Mouse (Mus musculus) limb, embryonic 15.5 days (tissue): Measurements from ENCODE around the gene Fam78a. TPM values are rescaled to one million over a fixed set of nuclear protein-coding genes. Genes with fewer than 3 reads are reported as not detected.
A peak's percentile ranks its signal among the peaks of the same experiment; 100 is the strongest.

ENCODE experiments used
- ATAC-seq: fragments of 200-750 bp; cut with Nextera tagmentation; 2 replicates; pipeline ENCODE4 v1.8.0; 2017; ENCODE audit warnings: low read depth, moderate TSS enrichment; ENCODE audit not compliant: insufficient number of reproducible peaks, low FRiP score, low TSS enrichment
- H3K27ac ChIP-seq: fragments of 300-500 bp; sonication (generic); 2 replicates; pipeline ENCODE4 v1.5.1; 2015; ENCODE audit warnings: moderate library complexity, mild to moderate bottlenecking, inconsistent platforms
- H3K27me3 ChIP-seq: fragments of 300-500 bp; sonication (generic); 2 replicates; pipeline ENCODE4 v1.6.1; 2015; ENCODE audit warnings: inconsistent platforms
- H3K36me3 ChIP-seq: fragments of 300-500 bp; sonication (generic); 2 replicates; pipeline ENCODE4 v1.6.1; 2015; ENCODE audit warnings: inconsistent platforms
- H3K4me1 ChIP-seq: fragments of 300-500 bp; sonication (generic); 2 replicates; pipeline ENCODE4 v1.6.1; 2015; ENCODE audit warnings: inconsistent platforms
- H3K4me2 ChIP-seq: fragments of 300-500 bp; sonication (generic); 2 replicates; pipeline ENCODE4 v1.6.1; 2015; ENCODE audit warnings: mild to moderate bottlenecking, inconsistent platforms
- H3K4me3 ChIP-seq: fragments of 300-500 bp; sonication (generic); 2 replicates; pipeline ENCODE4 v1.5.1; 2015; ENCODE audit warnings: mild to moderate bottlenecking, inconsistent platforms
- H3K9ac ChIP-seq: fragments of 300-500 bp; sonication (generic); 2 replicates; pipeline ENCODE4 v1.6.1; 2015; ENCODE audit warnings: inconsistent platforms
- H3K9me3 ChIP-seq: fragments of 300-500 bp; sonication (generic); 2 replicates; pipeline ENCODE4 v1.6.1; 2016; ENCODE audit warnings: inconsistent platforms
- WGBS: fragments of 180-500 bp; shearing (Covaris S2); methylation state at CpG from one replicate; pipeline ENCODE4 v1.1.7; 2015; 5-methylcytosine and 5-hydroxymethylcytosine counted together
- polyA plus RNA-seq: library from polyadenylated mRNA; unstranded; fragments of >200 nt; fragmentation: Nextera tagmentation; extraction: Ambion mirVana; gene quantifications from 2 replicates; pipeline ENCODE4 v1.2.1, GENCODE M21; 2015

Gene Fam78a
- polyA plus RNA-seq, 1 experiment from 2014 or later = 4.1 TPM

DNA sequence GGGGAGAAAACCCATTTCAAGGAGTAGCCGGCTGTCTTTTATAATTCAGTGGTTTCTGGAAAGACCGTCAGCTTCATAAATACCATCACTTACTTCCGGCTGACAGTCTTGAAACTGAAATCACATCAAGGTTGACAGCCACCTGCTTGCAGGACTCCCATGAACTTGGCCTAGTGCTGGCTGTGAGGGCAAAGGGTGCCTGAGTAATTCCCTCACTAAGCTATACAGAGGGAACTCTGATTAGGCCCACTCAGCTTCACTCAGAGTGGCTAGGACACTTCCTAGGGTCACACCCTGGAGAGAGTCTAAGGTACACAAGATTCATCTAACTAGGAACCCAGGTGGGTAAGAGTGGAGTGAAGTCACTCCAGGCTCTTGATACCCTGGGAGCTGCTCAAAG, 4.0 kb downstream of the Fam78a start:
- H3K4me3 ChIP-seq = no peak overlapping the region
- H3K9me3 ChIP-seq = no peaks in the 10 kb centered on the region
- no peaks in the 10 kb centered on the region for H3K36me3 ChIP-seq
- no peak overlapping the region for H3K27ac ChIP-seq
- peaks cover 50% of the 10 kb centered on the region for H3K27me3 ChIP-seq
- H3K4me2 ChIP-seq = no peak overlapping the region
- no peak overlapping the region for H3K9ac ChIP-seq
- peaks cover 16% of the 10 kb centered on the region for H3K4me1 ChIP-seq
- ATAC-seq = no peak
- WGBS = 78% methylated on average over 3 of the region's 3 CpGs

- Histone ChIP-seq H3K4me3 (no peak overlapping the region), H3K36me3 (no peaks in the 10 kb centered on the region), H3K9me3 (no peaks in the 10 kb centered on the region), H3K27ac (no peak overlapping the region), H3K9ac (no peak overlapping the region), H3K27me3 (peaks cover 37% of the 10 kb centered on the region), H3K4me2 (no peak overlapping the region; the same call in 1 of the 2 replicates), H3K4me1 (peaks cover 16% of the 10 kb centered on the region)
- ATAC-seq = no peak
- WGBS = 83% methylated on average over 14 of the region's 14 CpGs
Observed at GRCm38 (mm10) chr2:32079191-32079725, 5.4 kb downstream of the Fam78a start.

GRCm38 (mm10) chr2:32078522-32078921, 6.1 kb downstream of the Fam78a start:
- Histone ChIP-seq H3K36me3 (no peaks in the 10 kb centered on the region), H3K4me1 (peaks cover 13% of the 10 kb centered on the region), H3K4me3 (no peak overlapping the region), H3K27ac (no peak overlapping the region), H3K9me3 (no peaks in the 10 kb centered on the region), H3K9ac (no peak overlapping the region), H3K4me2 (no peak overlapping the region), H3K27me3 (peaks cover 30% of the 10 kb centered on the region)
- WGBS = 48% methylated on average over 8 of the region's 8 CpGs
- no peak for ATAC-seq

GRCm38 (mm10) chr2:32077744-32078143, 6.9 kb downstream of the Fam78a start:
- Histone ChIP-seq H3K9me3 (no peaks in the 10 kb centered on the region), H3K27me3 (peaks cover 22% of the 10 kb centered on the region), H3K4me1 (peaks cover 8% of the 10 kb centered on the region), H3K4me2 (no peak overlapping the region), H3K9ac (no peak overlapping the region), H3K4me3 (no peak overlapping the region), H3K36me3 (no peaks in the 10 kb centered on the region), H3K27ac (0 out of 2 replicates have a peak overlapping the region, but pooled peaks have one; percentile 38)
- WGBS = 72% methylated on average over 10 of the region's 10 CpGs
- ATAC-seq = no peak

DNA sequence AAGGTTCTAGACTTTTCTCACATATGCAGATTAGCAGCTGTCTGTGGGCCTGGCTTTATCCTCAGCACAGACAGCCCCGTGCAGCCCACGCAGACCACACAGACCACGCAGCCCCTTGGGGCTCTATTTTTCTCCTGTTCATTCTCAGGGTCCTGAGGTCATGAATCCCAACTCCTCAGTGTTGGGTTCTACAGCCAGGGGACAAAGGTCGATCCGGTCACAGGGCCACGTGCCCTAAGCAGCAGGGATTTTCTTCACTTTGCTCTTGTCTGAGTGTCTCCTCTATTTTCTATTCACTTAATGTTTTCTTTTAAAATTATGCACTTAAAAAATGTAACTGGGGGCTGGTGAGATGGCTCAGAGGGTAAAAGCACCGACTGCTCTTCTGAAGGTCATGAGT, 9.3 kb downstream of the Fam78a start:
- WGBS = 72% methylated on average over 7 of the region's 7 CpGs

GRCm38 (mm10) chr2:32074404-32074803, 10.3 kb downstream of the Fam78a start:
- Histone ChIP-seq H3K27me3 (no peaks in the 10 kb centered on the region), H3K4me2 (no peak overlapping the region), H3K9me3 (no peaks in the 10 kb centered on the region), H3K9ac (no peak overlapping the region), H3K4me1 (peaks cover 8% of the 10 kb centered on the region), H3K36me3 (no peaks in the 10 kb centered on the region), H3K27ac (no peak overlapping the region), H3K4me3 (no peak overlapping the region)
- 60% methylated on average over 8 of the region's 8 CpGs for WGBS
- ATAC-seq = no peak

More for the DNA sequence above, 9.3 kb downstream of the Fam78a start:
- Histone ChIP-seq H3K36me3 (no peaks in the 10 kb centered on the region), H3K4me1 (peaks cover 8% of the 10 kb centered on the region), H3K9me3 (no peaks in the 10 kb centered on the region), H3K4me3 (no peak overlapping the region), H3K4me2 (no peak overlapping the region), H3K27ac (no peak overlapping the region), H3K9ac (no peak overlapping the region), H3K27me3 (0 out of 2 replicates have a peak, but pooled peaks cover 1% of the 10 kb centered on the region)
- no peak for ATAC-seq

- Histone ChIP-seq H3K9me3 (no peaks in the 10 kb centered on the region), H3K4me3 (no peak overlapping the region), H3K4me2 (no peak overlapping the region), H3K4me1 (peaks cover 12% of the 10 kb centered on the region), H3K36me3 (no peaks in the 10 kb centered on the region), H3K27ac (no peak overlapping the region), H3K27me3 (no peaks in the 10 kb centered on the region), H3K9ac (no peak overlapping the region)
- no peak for ATAC-seq
- 91% methylated on average over 10 of the region's 10 CpGs for WGBS
Observed at GRCm38 (mm10) chr2:32070747-32071146, 13.9 kb downstream of the Fam78a start.

DNA sequence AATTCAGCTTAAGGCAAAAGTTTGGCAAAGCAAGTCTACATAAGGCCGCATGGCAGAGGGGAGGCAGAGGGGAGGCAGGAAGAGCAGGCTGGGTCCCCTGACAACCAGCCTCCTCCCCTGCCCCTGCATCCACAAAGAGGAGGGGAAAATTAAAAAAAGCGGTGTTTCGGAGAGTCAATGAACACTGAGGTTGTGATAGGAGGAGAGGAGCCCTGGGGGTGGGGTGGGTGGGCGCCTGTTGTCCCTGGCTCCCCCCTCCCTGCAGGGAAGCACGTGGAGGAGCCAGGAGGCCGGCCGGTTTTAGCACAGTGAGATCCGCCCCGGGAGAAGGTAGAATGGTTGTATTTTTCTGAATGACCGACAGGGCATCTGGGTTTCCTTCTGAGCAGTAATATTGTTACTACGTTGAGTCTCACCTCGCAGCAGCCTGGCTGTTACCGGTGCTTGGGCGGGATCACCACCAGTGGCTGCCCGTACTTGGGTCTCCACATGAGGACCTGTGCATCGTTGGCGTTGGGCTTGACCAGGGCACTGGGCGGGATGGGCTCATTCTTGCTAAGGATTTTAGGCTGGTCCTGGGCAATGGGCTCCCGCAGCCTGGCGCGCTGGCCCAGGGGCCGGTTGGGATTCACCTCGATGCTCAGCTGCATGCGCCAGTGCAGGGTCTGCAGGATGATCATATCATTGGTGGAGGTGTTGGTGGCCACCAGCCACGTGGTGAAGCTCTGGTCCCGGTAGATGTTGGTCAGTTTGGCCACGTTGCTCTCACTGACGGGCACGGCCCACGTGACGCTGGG, 15.6 kb downstream of the Fam78a start:
- Histone ChIP-seq H3K9ac (no peak overlapping the region), H3K27ac (no peak overlapping the region), H3K4me1 (peaks cover 6% of the 10 kb centered on the region; the same call in 1 of the 2 replicates), H3K4me3 (no peak overlapping the region), H3K27me3 (no peaks in the 10 kb centered on the region), H3K36me3 (no peaks in the 10 kb centered on the region), H3K4me2 (no peak overlapping the region; the same call in 1 of the 2 replicates), H3K9me3 (no peaks in the 10 kb centered on the region)
- ATAC-seq = no peak
- 50% methylated on average over 31 of the region's 31 CpGs for WGBS

DNA sequence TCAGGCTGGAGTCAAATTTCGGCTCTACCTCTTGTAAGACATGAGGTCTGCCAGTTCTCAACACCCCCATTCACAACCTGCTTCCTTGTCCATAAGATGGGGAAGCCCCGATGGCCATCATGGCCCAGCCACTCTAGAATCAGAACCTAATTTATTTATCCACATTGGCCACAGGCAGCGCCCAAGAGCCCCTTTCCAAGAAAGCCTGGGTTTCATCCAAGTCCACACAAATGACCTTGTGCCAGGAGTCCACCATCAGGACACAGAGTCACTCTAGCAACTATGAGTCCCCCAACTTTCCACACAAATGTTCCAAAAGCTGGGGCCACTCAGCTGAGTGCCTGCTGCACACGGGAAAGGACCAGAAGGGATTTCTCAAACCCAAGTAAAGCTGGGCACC, 18.7 kb downstream of the Fam78a start:
- ATAC-seq = no peak
- no peak overlapping the region for H3K9ac ChIP-seq
- WGBS = 78% methylated on average over 4 of the region's 4 CpGs
- no peak overlapping the region for H3K4me3 ChIP-seq
- H3K36me3 ChIP-seq = no peaks in the 10 kb centered on the region
- H3K4me1 ChIP-seq = 0 out of 2 replicates have a peak, but pooled peaks cover 5% of the 10 kb centered on the region
- H3K27me3 ChIP-seq = no peaks in the 10 kb centered on the region
- no peak overlapping the region for H3K4me2 ChIP-seq
- no peak overlapping the region for H3K27ac ChIP-seq
- no peaks in the 10 kb centered on the region for H3K9me3 ChIP-seq

DNA sequence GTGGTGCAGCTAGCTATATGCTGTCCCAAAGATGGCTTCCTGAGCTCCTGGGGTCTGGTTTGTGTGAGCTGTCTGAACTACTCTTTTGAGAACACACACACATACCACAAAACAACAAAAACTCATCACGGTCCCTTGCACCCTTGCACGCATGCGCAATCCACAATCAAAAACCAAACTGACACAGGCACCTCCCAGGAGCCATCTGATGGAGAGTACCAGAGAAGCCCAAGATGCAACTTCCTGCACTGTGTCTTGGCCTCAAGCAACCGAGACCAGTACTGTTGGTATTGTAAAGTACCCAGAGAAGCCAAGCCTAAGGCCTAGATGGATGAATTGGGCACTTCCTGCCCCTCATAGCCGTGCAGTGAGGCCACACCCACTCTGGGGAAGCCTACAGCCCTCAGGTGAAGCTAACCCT, 19.3 kb downstream of the Fam78a start:
- Histone ChIP-seq H3K4me3 (no peak overlapping the region), H3K36me3 (no peaks in the 10 kb centered on the region), H3K9ac (no peak overlapping the region), H3K4me2 (no peak overlapping the region), H3K27me3 (no peaks in the 10 kb centered on the region), H3K27ac (no peak overlapping the region), H3K9me3 (no peaks in the 10 kb centered on the region), H3K4me1 (0 out of 2 replicates have a peak, but pooled peaks cover 5% of the 10 kb centered on the region)
- no peak for ATAC-seq
- WGBS = 72% methylated on average over 5 of the region's 5 CpGs

- Histone ChIP-seq H3K9me3 (no peaks in the 10 kb centered on the region), H3K4me2 (no peak overlapping the region), H3K9ac (no peak overlapping the region), H3K36me3 (no peaks in the 10 kb centered on the region), H3K4me1 (0 out of 2 replicates have a peak, but pooled peaks cover 5% of the 10 kb centered on the region), H3K27ac (peak overlapping the region; percentile 68), H3K27me3 (no peaks in the 10 kb centered on the region), H3K4me3 (no peak overlapping the region)
- 0 out of 2 replicates have a peak, but pooled peaks have one; percentile 60 for ATAC-seq
- 63% methylated on average over 13 of the region's 13 CpGs for WGBS
Observed at GRCm38 (mm10) chr2:32064913-32065312, 19.7 kb downstream of the Fam78a start.

DNA sequence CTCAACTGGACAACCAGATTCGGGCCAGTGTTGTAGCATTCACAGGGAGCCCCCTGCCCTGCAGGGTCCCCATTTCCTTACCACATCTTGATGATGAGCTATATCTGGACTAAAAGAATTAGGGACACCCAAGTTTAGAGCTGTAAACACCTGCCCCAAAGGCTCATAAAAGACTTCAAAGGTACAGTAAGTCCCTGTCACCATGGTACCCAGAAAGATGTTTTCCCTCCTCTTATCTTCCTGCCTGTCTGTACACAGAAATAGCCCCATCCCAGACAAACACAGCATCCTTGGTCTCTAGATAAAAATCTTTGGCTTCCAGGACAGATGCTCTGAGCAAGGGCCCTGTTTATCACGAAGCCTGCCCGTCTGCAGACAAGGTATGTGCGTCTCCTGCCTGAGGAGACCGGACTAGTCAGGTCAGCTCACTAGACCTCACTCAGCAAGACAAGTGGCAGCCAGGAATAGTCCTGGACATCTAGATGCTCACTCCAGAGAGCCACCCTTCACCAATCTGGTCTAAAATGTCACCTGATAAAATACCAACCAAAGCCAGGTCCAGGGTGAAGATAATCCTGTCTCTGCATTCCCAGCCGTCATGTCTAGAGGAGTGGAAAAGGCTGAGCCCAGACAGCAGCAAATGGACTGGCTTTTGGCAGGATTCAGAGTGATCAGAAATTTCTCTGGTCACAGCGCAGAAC, 21.1 kb downstream of the Fam78a start:
- Histone ChIP-seq H3K9me3 (no peaks in the 10 kb centered on the region), H3K27ac (no peak overlapping the region), H3K4me3 (no peak overlapping the region), H3K4me2 (no peak overlapping the region), H3K36me3 (no peaks in the 10 kb centered on the region), H3K4me1 (0 out of 2 replicates have a peak, but pooled peaks cover under 1% of the 10 kb centered on the region), H3K9ac (no peak overlapping the region), H3K27me3 (no peaks in the 10 kb centered on the region)
- peak; percentile 37; the same call in 1 of the 2 replicates for ATAC-seq
- 65% methylated on average over 7 of the region's 7 CpGs for WGBS
